ENCODE assay signal across 8 mouse cellular contexts in genomic region chr14:14012383-14013251, GRCm38 (mm10). TPM values are rescaled to one million over a fixed set of nuclear protein-coding genes. Genes with fewer than 3 reads are reported as not detected.
DNase-seq lines count a peak whose midpoint lies in the region.

No protein-coding gene starts in this region.

- peaks cover 18% of the 10 kb centered on the region for H3K36me3 ChIP-seq in megakaryocyte, embryonic 14.5 days (replicated peaks; ENCODE audit: low read length)

- DNase-seq in adrenal gland, adult (ENCODE audit: inconsistent age in 2 of 2, low spot score in 1 of 2): peak; percentile 92 to 96
- peak; percentile 85 for DNase-seq in embryo, embryonic 10 days (ENCODE audit: low spot score)
- peak; percentile 79 for DNase-seq in gastrocnemius, postnatal 10 days
- DNase-seq in induced T-regulatory cell, adult 2 months (ENCODE audit: low read depth): peak; percentile 90
- peak; percentile 53 to 86 for DNase-seq in left cerebral cortex, adult 9 months (ENCODE audit: low spot score in 2 of 2)
- DNase-seq in right cerebral cortex, adult 2 months (ENCODE audit: low spot score in 2 of 2): peak; percentile 83 to 85
- peak; percentile 62 for DNase-seq in urinary bladder, postnatal 10 days (ENCODE audit: low spot score)

- no peaks in the 10 kb centered on the region for H3K9me3 ChIP-seq in megakaryocyte, embryonic 14.5 days

- no peaks in the 10 kb centered on the region for H3K27me3 ChIP-seq in megakaryocyte, embryonic 14.5 days (replicated peaks)

- peaks cover 26% of the 10 kb centered on the region for H3K4me1 ChIP-seq in megakaryocyte, embryonic 14.5 days

- peak overlapping the region; percentile 94 for H3K4me3 ChIP-seq in megakaryocyte, embryonic 14.5 days (replicated peaks)

RNA-seq across cellular contexts. Expression of gene Thoc7, which starts 51.0 kb away (rescaled TPM):
- total RNA-seq in gastrocnemius, postnatal 10 days (2021): 100 to 1,000 TPM; 128 to 132 TPM
- 3.6 and 9.6 TPM in 2 replicates for polyA plus RNA-seq in megakaryocyte, embryonic 14.5 days (2012; ENCODE audit: insufficient read depth, low replicate concordance)

RNA-seq across cellular contexts. Expression of gene Atxn7, which starts 51.4 kb away (rescaled TPM):
- total RNA-seq in gastrocnemius, postnatal 10 days (2021): 10 to 100 TPM; 14.9 to 15.4 TPM
- 2.3 TPM in 1 of 2 replicates, not detected in the other for polyA plus RNA-seq in megakaryocyte, embryonic 14.5 days (2012; ENCODE audit: insufficient read depth, low replicate concordance)

Comparison
In these comparisons a context has a peak if more than half of its experiments do, and no peak if none do; other contexts are left out.
1. Peak in every context shown above with its lines: DNase-seq and H3K4me3 ChIP-seq.